Mouse (Mus musculus): ENCODE measurements at regions not wholly inside any gene's neighbourhood (a gene's known extent, or its start where the extent isn't known, plus 50 kb on each side); places are given as distances from the start of the nearest gene placed in this dataset.

GRCm38 (mm10) chr8:118142311-118142710 is 141.2 kb upstream of the Cdh13 start:
- no peak overlapping the region for H3K27ac ChIP-seq (ENCODE audit: insufficient read depth, low read length)
- TF ChIP-seq POLR2A (IDR thresholded peaks at IDR 0.05; ENCODE audit: low read depth, low read length) (no peak), CTCF (IDR thresholded peaks at IDR 0.05; ENCODE audit: extremely low read depth, insufficient read depth, insufficient read length, insufficient replicate concordance) (no peak)
- no peaks in the 10 kb centered on the region for H3K36me3 ChIP-seq (ENCODE audit: control insufficient read depth, insufficient read depth, low read length)
- H3K4me1 ChIP-seq (ENCODE audit: control insufficient read depth, insufficient read depth, insufficient read length) = no peaks in the 10 kb centered on the region
- DNase-seq (ENCODE audit: low read depth in 1 of 2, low spot score in 2 of 2) = no peak
- H3K27me3 ChIP-seq (ENCODE audit: control insufficient read depth, insufficient read depth, low read length) = no peaks in the 10 kb centered on the region
- no peak overlapping the region for H3K4me3 ChIP-seq (ENCODE audit: extremely low read depth, insufficient read depth, insufficient read length)
- 89% methylated on average over 8 of the region's 8 CpGs for WGBS

- no peak for TF ChIP-seq POLR2A (IDR thresholded peaks at IDR 0.05; ENCODE audit: low read depth, low read length)
- no peak for TF ChIP-seq CTCF (IDR thresholded peaks at IDR 0.05; ENCODE audit: extremely low read depth, insufficient read depth, insufficient read length, insufficient replicate concordance)
- no peaks in the 10 kb centered on the region for H3K36me3 ChIP-seq (ENCODE audit: control insufficient read depth, insufficient read depth, low read length)
- no peak overlapping the region for H3K4me3 ChIP-seq (ENCODE audit: extremely low read depth, insufficient read depth, insufficient read length)
- DNase-seq (ENCODE audit: low read depth in 1 of 2, low spot score in 2 of 2) = no peak
- 78% methylated on average over 6 of the region's 6 CpGs for WGBS
- no peaks in the 10 kb centered on the region for H3K4me1 ChIP-seq (ENCODE audit: control insufficient read depth, insufficient read depth, insufficient read length)
- H3K27me3 ChIP-seq (ENCODE audit: control insufficient read depth, insufficient read depth, low read length) = no peaks in the 10 kb centered on the region
- no peak overlapping the region for H3K27ac ChIP-seq (ENCODE audit: insufficient read depth, low read length)
These were observed 143.6 kb upstream of the Cdh13 start for GRCm38 (mm10) chr8:118139928-118140327.

- H3K4me1 ChIP-seq (ENCODE audit: control insufficient read depth, insufficient read depth, insufficient read length) = no peaks in the 10 kb centered on the region
- no peaks in the 10 kb centered on the region for H3K27me3 ChIP-seq (ENCODE audit: control insufficient read depth, insufficient read depth, low read length)
- H3K36me3 ChIP-seq (ENCODE audit: control insufficient read depth, insufficient read depth, low read length) = no peaks in the 10 kb centered on the region
- H3K4me3 ChIP-seq (ENCODE audit: extremely low read depth, insufficient read depth, insufficient read length) = no peak overlapping the region
- H3K27ac ChIP-seq (ENCODE audit: insufficient read depth, low read length) = no peak overlapping the region
- WGBS = 86% methylated on average over 3 of the region's 3 CpGs
- TF ChIP-seq POLR2A (IDR thresholded peaks at IDR 0.05; ENCODE audit: low read depth, low read length) (no peak), CTCF (IDR thresholded peaks at IDR 0.05; ENCODE audit: extremely low read depth, insufficient read depth, insufficient read length, insufficient replicate concordance) (no peak)
- no peak for DNase-seq (ENCODE audit: low read depth in 1 of 2, low spot score in 2 of 2)
These were observed 145.7 kb upstream of the Cdh13 start for GRCm38 (mm10) chr8:118137846-118138245.

- 82% methylated on average over 7 of the region's 7 CpGs for WGBS
- Histone ChIP-seq H3K27me3 (ENCODE audit: control insufficient read depth, insufficient read depth, low read length) (no peaks in the 10 kb centered on the region), H3K27ac (ENCODE audit: insufficient read depth, low read length) (no peak overlapping the region), H3K4me1 (ENCODE audit: control insufficient read depth, insufficient read depth, insufficient read length) (no peaks in the 10 kb centered on the region), H3K36me3 (ENCODE audit: control insufficient read depth, insufficient read depth, low read length) (no peaks in the 10 kb centered on the region), H3K4me3 (ENCODE audit: extremely low read depth, insufficient read depth, insufficient read length) (no peak overlapping the region)
- DNase-seq (ENCODE audit: low read depth in 1 of 2, low spot score in 2 of 2) = no peak
- TF ChIP-seq CTCF (IDR thresholded peaks at IDR 0.05; ENCODE audit: extremely low read depth, insufficient read depth, insufficient read length, insufficient replicate concordance) = no peak
These were observed 158.5 kb upstream of the Cdh13 start for GRCm38 (mm10) chr8:118124993-118125392.

GRCm38 (mm10) chr8:118114253-118114652 is 169.3 kb upstream of the Cdh13 start:
- WGBS = 81% methylated on average over 8 of the region's 8 CpGs
- no peaks in the 10 kb centered on the region for H3K4me1 ChIP-seq (ENCODE audit: control insufficient read depth, insufficient read depth, insufficient read length)
- no peak overlapping the region for H3K27ac ChIP-seq (ENCODE audit: insufficient read depth, low read length)
- H3K36me3 ChIP-seq (ENCODE audit: control insufficient read depth, insufficient read depth, low read length) = no peaks in the 10 kb centered on the region
- DNase-seq (ENCODE audit: low read depth in 1 of 2, low spot score in 2 of 2) = no peak
- TF ChIP-seq CTCF (IDR thresholded peaks at IDR 0.05; ENCODE audit: extremely low read depth, insufficient read depth, insufficient read length, insufficient replicate concordance) = no peak
- TF ChIP-seq POLR2A (IDR thresholded peaks at IDR 0.05; ENCODE audit: low read depth, low read length) = no peak
- H3K27me3 ChIP-seq (ENCODE audit: control insufficient read depth, insufficient read depth, low read length) = no peaks in the 10 kb centered on the region
- H3K4me3 ChIP-seq (ENCODE audit: extremely low read depth, insufficient read depth, insufficient read length) = no peak overlapping the region

GRCm38 (mm10) chr8:118104464-118105050 is 179.0 kb upstream of the Cdh13 start:
- Histone ChIP-seq H3K36me3 (ENCODE audit: control insufficient read depth, insufficient read depth, low read length) (no peaks in the 10 kb centered on the region), H3K27ac (ENCODE audit: insufficient read depth, low read length) (no peak overlapping the region), H3K4me3 (ENCODE audit: extremely low read depth, insufficient read depth, insufficient read length) (no peak overlapping the region), H3K27me3 (ENCODE audit: control insufficient read depth, insufficient read depth, low read length) (no peaks in the 10 kb centered on the region), H3K4me1 (ENCODE audit: control insufficient read depth, insufficient read depth, insufficient read length) (no peaks in the 10 kb centered on the region)
- no peak for TF ChIP-seq POLR2A (IDR thresholded peaks at IDR 0.05; ENCODE audit: low read depth, low read length)
- 86% methylated on average over 14 of the region's 14 CpGs for WGBS
- no peak for DNase-seq (ENCODE audit: low read depth in 1 of 2, low spot score in 2 of 2)

GRCm38 (mm10) chr8:118101346-118101745 is 182.2 kb upstream of the Cdh13 start:
- no peak for DNase-seq (ENCODE audit: low read depth in 1 of 2, low spot score in 2 of 2)
- Histone ChIP-seq H3K27me3 (ENCODE audit: control insufficient read depth, insufficient read depth, low read length) (no peaks in the 10 kb centered on the region), H3K27ac (ENCODE audit: insufficient read depth, low read length) (no peak overlapping the region), H3K4me1 (ENCODE audit: control insufficient read depth, insufficient read depth, insufficient read length) (no peaks in the 10 kb centered on the region), H3K4me3 (ENCODE audit: extremely low read depth, insufficient read depth, insufficient read length) (no peak overlapping the region), H3K36me3 (ENCODE audit: control insufficient read depth, insufficient read depth, low read length) (no peaks in the 10 kb centered on the region)
- 79% methylated on average over 8 of the region's 8 CpGs for WGBS
- TF ChIP-seq CTCF (IDR thresholded peaks at IDR 0.05; ENCODE audit: extremely low read depth, insufficient read depth, insufficient read length, insufficient replicate concordance) = no peak

All from spleen, adult 2 months (tissue).